Mouse (Mus musculus): ENCODE measurements around the gene Rpl34.

The Rpl34 gene

DNA sequence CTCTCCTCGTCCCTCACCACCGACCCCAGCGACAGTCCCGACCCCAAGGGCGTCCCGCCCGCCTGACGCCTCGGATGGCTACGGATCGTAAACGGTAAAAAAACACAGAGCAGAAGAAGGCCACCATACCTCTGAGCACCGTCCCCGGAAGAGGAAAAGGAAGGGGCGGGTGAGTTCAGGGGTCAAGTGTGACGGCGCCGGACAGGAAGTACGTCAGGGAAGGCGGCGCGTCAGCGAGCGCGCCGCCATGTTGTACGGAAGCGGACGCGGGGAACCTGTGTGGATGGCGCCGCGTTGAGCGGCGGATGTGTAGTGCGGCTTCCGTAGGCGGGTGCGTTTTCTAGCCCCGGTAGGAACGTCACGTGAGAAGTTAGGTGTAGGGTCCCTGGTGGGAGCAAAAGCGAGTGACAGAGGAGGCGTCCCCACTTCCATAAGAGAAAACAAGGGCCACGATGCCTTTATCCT lies at the start of gene Rpl34:
Gene Rpl34 (minus strand): TSS at position 210 of the 465 bp plus-strand sequence.
- peak; percentile 93 to 95 for DNase-seq

DNA sequence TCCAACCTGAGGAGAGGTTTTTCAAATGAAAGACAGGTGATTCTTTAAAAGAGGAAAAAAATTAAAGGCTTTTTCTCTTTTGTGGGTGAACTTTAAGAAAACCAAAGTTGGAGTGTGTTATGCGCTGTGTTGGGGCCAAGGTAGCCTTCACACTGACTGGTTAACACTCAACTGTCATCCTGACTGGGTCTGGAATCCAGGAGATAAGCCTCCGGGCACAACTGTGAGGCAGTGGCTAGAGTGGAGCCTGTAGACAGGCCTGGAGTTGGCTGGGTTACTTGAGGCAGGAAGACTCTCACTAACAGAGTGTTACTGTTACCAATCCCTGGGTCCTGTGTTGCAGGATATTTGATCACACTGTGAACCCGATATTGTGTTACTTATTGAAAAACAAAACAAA lies 38.0 kb upstream of the Rpl34 start:
- DNase-seq, result no peak

DNA sequence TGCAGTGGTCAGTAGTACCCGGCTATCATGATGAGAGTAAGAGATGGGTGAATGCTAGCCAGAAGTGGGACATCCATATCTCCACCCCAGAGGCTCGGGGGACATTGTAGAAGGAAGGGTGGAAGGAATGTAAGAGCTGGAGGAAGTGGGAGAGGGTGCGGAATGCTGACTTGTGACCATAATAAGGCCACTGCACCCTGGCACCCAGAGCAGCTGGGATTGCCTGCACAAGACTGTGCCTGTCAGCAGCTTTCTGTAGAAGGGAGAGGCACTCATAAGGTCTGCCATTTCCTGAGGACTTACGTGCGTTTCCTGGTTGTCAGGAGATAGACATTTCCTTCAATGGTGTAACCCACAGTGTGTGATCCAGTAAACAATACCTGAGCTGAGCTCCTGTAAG lies 33.9 kb upstream of the Rpl34 start:
- no peak for DNase-seq

DNA sequence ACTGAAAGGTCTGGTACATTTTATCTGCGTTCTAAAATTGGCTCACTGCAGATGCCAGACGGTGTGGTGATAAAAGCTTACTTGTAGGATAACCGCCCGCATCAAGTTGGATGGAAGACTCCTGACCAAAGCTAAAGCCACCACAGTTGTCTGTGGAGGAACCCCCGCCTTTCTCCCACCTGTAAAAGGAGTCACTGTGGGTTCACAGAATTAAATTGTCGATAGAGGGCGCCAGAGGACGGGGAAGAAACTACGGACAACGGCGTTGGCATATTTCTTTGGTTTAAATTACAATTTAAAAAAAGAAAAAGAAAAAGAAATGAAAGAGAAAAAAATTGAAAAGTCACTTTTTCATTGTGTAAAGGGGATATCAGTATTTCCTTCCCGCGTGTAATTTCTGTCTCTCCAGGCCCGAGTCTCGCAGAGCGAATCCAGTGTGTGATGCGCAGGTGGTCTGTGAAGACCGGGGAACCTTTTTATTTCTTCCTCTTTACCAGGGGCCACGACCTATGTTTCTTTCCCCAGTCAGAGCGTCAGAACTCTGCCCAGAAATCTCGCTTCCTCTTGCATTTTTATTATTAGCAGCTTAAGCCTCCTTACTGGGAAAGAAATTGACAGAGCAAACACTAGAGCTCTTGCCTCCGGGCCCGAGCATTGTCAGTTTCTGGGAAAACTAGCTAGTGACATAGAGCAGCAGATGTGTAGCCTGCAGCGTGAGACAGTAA lies 30.7 kb upstream of the Rpl34 start:
- DNase-seq, result peak; percentile 83 to 87

DNA sequence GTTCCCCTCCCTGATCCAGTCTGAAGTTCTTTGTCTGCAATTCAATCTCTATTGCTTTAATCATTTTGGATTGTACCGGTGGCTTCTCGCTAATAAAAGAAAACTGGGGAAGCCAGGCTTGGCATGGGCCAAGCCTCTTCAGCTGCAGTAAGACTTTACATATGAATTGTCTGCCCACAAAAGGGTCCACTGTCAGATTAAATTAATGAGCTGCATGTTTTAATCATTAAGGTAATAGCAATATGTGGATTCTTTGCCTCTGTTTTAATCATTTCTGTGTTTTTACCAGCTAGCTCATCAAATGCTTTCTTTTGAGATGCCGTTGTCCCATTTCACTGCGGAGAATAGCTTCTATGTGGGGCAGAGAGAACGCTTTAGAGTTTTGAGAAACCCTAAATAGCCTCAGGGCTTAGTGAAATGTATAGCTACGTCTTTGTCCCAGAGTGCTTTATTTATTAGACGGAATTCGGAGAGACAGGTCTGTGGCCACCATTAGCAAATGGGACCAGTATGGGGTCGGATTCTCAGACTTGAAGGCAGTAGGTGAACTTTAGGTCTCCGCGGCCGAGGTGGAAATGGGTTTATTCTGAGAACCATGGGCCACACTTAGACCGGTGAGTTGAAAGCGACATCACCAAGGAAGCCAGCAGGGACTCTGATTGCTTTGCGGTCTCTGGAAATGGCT lies 28.1 kb upstream of the Rpl34 start:
- DNase-seq, result no peak

DNA sequence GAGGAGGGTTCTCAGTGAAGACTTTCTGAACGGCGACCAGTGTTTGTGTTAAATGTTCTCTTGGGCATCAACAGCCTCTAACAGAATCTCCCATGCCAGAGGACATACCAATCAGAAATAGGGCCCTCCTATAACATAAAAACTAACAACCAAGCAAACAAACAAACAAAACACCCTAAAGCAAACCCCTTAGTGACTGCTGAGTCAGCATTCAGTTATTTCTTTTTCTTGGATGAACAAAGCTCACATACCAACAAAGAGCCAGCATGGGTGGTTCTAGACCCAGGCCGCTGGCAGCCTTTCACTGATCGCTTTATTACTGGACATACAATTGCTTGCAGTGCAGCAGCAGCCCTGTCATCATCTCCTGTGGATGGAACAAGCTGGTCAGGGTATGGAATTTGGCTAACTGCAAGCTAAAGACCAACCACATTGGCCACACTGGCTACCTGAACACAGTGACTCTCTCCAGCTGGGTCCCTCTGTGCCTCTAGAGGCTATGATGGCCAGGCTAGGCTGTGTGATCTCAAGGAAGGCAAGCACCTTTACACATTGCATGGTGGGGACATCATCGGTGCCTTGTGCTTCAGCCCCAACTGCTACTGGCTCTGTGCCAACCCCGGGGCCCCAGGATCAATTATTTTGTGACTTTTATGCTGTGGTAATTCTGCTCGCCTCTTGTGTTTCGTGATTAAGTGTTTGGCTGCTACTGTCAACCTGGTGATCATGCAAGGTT lies 27.1 kb upstream of the Rpl34 start:
- DNase-seq, result no peak

DNA sequence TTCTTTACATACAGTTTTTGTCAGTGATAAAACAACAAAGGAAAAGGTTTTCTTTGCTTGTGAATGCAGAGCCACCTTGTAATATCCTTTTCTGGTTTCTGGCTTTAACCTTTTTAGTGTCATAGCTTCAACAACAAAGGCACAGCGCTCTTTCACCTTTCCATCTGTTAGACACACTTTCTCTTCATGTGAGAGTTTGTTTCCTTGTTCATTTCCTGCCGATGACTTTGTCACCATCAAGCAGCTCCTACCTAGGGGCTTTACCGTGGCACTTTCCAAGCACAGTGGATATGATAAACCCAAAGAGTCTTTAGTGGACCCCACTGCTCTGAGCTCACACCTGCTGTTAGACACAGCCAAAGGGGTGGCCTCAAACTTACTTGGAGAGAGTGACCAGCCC lies 19.0 kb upstream of the Rpl34 start:
- no peak for DNase-seq

DNA sequence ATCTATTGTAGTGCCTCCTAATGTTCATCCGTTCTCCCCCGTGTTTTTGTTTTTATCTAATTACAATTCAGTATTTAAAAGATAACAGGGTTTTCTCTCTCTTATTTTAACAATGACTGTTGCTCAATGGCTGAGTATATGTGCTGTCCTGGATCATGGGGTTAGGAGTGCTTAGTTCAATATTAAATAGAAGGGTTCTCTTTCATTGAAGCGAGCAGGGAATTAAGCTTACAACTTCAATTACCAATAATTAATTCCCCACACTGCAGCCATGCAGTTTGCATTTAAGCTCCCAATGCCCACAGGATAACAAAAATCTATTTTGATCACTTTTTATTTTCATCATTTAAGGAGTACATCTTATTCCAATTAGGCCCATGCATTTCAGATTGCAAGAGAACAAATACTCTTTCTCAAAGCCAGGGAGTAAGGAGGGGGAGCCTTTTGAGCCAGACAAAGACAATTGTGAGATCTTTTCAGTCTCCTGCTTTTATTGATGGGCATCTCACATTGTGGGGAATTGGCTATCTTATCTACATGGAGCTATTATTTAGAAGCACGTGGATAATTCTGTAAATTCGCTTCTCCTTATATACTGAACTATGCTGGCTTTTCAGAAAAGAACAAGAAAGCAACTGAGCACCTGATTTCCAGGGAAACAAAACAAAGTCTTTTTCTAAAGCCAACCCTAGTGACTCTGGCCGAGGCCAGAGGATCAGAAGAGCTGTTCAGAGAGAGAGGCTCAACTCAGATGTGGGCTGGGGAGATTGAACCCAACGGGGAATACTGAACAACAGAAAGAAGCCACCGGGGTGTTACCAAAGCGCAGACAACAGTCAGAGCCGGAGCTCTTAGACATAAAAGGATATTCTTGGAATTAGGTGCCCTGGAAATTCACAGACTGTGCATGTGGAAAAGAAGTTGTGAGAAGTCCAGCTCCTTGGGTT lies 16.7 kb upstream of the Rpl34 start:
- no peak for DNase-seq

DNA sequence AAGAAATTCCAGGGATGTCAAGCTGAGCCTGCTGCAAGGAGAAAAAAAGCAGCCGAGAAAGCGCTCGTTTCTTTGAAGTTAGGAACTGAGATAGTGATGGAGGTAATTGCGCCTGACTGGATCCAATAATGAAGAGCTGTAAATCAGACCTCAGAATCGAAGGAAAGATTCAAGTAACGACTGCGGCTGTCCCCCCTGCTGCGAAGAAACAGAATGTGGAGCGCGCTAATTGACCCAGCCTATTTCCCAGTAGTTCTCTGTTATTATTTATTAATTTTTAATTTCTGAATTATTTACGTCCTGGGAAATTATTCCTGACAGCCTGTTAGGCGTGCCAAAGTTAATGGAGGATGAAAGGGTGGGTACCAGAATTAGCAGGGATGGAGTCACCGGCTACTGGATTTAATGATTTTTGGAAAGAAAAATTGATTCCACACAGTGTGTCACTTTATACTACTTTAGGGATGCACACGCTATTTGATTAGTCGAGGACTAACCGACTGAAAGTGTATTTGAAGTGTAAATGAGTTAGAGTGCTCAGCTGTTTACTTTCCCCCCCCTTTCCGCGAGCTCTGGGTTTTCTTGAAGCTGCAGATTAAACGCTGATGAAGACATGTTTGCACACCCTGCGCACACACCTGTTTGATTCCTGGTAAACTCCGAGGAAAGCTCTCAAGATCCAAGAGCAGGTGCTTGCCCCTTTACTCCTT lies 7.6 kb upstream of the Rpl34 start:
- no peak for DNase-seq

DNA sequence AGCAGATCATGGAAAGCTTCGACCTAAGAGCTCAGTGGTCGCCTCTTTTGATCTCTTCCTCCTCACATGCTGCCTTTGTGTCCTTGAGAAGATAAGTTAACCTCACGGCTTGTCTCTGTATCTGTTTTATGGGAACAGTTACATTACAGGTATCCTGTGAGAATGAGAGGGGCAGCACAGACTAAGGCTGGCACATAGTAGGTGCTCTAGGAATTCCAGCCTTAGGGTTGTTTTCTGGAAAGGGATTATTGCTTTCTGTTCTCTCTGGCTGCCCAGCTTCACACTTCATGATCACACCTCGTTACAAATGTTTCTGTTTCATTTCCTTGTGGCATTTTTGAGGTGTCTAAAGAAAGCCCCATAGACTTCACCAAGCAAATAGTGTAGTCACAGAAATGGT lies 6.6 kb upstream of the Rpl34 start:
- DNase-seq, result no peak

DNA sequence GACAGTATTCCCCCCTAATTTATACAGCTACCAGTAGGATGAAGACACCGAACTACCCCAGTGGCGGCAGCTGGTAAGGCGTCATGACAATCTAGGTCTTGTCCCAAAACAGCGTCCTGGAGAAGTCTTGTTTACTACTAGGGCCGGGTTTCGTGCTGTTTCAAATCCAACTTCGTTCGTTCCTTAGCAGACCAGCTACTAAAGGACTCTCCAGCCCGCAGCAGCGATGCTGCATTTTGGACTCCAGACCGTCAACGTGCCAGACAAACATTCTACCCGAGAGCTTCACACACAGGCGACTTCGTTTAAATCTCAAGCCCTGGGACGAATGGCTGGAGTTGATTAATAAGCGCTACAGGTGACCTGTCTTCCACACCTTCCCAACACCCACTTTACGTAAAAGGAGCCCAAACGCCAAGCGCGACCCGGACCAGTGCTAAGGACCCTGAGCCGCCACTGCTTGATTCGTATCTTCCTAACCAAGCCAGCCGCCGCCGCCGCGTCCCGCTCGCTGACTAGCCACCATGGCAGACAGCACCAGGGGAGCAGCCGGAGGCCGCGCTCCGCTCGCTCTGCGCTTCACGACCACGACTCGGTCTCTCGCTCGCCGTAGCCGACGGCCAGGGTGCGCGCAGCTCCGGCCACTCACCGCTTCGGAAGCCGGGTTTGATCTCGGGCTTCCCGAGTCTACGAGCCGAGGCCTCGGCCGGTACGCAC lies 568 bp downstream of the Rpl34 start:
- peak; percentile 37 to 73 for DNase-seq

DNA sequence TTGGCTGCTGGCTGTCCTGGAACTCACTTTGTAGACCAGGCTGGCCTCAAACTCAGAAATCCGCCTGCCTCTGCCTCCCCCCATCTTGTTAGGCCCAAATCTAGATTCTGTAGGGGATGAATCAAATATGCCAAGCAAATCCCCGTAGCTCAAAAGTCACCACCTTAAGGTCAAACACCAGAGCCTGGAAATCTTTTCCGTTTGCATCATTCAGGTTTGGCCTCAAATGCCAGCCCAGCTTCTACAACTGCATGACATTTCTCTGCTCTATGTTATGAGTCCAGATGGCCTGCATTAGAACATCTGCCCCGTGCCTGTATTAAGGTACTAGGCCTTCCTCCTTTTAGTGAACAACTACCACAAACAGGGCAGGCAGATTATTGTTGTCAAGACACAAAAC lies 2.5 kb downstream of the Rpl34 start:
- DNase-seq, result no peak

DNA sequence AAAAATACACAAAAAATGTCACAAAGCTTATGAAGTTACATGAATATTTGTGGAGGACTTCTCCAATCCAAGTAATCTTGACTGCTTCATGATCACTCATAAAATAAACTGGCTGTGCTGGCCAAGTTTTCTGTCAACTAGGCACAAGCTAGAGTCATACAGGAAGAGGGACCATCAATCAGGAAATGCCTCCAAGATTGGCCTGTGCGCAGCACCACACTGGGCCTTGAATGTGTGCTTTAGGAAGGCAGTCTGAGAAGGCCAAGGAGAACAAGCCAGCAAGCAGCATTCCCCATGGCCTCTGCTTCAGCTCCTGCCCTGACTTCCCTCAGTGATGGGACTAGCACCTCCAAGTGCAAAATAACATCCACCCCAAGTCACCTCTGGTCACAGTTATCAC lies 3.2 kb downstream of the Rpl34 start:
- DNase-seq, result no peak

DNA sequence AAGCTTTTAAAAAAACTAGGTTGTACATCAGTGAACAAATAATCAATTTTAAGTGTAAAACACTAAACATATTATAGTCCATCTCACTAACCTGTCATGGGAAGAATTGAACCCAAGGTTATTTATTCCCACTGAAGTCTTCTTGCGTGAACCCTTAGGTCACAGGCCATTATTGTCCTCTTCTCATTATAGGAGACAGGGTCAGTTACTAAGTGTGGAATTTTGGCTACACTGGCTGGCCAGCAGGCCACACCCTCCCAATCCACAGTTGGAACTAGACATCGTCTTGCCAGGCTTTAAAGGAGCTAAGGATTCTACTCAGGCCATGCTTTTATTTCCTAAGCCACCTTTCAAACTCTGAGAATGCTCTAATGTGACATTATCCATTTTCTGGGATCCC lies 4.5 kb downstream of the Rpl34 start:
- DNase-seq, result no peak

DNA sequence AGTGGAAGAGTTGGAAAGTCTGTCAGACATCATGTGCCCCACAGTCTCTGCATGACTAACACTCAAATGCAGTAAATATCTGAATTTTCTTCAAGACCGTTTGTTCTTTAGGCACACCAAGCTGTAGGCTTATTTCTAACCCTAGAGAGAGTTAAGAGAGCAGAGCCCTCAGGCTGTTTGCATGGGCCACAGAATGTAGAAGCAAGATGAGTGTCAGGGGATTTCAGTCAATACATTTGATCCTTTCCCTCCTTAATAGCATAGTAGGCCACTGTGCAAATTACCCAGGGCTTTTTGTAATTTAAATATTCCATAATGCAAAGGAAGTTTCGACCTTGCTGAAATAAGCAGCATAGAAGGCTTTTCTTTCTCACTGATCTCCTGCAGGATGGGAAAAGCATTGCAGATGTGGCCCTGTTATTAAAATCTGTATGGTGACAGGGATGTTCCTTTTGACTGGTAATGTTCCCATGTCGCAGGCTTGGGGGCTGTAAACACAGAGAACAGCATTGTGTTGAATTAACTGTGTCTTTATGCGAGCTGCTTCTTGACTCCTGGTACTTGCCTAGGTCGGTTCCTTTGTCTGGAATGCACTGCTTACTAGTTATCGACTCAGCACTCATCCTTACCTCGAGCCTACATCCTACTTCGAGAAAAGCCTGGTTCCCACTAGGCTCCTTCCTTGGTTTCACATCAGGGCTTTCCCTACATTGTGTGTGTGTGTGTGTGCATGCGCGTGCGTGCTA lies 7.3 kb downstream of the Rpl34 start:
- DNase-seq, result no peak

DNA sequence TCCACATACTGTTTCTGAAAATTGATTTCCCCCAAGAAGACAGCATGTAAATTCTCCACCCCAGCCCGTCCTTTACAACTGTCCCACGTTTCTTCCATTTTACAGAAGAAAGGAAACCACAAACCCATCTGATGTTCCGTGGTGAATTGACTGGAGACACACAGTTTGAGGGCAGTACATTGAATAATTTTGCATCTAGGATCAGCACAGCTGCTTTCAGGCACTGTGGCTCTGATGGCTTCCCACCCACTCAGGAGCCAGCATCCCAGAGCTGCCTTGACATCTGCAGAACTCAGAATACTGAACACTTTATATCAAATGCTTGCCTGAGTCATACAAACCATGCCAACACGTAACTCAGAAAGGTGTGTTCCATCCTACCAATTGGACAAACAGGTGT lies 10.0 kb downstream of the Rpl34 start:
- no peak for DNase-seq

DNA sequence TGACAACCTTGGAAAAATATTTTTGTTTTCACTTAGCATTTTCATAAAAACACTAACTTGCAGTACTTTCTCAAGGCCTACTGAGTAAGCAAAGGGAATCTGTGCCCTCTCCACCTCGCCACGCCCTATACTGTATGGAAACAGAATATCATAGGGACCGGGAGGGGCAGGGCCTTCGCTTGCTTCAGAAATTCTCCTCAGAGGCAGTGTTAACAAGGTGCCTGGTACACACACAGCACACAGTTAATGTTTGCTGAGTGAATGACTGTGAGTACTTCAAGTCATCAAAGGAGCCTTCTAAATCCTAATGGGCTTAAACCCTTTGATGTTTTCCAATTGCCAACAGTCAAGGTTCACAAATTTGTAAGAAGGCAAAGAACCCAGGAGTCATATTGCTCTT lies 11.3 kb downstream of the Rpl34 start:
- DNase-seq, result no peak

DNA sequence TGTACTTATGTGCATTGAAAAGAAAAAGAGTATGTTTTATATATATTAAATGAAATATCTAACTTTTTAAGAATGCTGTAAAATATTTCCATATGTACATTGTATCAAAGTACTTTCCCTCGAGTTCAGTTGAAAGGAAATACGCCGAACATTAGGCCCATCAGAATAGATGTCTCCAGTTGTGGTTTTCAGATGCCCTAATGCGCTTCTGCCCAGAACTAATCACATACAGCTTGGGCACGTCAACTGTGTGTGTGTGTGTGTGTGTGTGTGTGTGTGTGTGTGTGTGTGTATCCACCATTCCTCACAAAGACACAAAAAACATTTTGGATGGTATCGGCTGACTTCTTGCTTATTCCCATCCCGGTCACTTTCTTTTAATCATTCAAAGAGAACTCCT lies 13.6 kb downstream of the Rpl34 start:
- no peak for DNase-seq

DNA sequence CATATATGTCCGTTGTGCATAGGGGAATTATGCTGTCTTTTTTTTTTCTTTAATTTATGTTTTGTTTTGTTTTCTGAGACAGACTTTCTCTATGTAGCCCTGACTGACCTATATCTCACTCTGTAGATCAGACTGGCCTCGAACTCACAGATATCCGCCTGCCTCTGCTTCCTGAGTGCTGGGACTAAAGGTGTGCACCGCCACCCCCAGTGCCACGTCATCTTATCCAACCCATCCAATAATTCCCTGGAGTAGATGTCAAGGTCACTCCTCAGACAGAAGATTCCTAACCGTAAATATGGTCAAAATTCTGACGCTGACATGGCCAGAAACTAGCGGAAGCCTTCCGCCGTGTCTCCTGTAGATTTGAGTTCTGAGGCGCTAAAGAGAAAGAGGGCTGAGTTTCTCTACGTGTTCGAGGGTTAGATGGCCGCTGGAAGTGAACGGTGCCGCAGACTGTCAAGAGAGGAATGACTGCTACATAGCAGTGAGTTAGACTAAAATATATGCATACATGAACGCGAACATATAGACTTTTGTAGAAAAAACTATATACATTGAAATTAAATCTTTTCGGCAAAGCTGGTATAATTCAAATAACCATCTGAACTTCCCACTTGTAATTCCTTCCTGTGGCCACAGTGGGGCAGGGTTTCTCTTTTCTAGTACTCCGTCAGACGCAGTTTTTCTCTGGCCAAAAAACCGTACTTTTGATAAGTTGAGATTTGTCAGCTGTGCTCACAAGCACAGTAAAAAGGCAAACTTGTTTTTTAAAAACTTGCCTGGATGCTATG lies 15.2 kb downstream of the Rpl34 start:
- peak; percentile 80 for DNase-seq

DNA sequence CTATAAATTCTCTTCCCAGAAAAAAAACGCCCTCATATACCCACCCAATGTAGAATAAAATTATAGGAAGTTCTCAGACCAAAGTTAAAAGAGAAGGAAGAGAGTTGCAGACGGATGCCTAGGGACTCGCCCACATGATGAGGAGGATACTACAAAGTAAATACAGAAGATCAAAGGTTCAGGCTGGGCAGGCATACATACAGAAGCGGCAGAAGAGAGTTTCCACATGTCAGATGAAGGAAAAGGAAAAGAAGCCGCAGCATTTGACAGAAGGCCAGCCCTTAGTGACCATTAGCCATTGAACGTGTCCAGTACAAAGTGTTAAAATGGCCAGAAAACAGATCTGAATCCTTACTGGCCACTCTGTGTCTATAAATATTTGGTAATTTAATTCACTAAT lies 17.3 kb downstream of the Rpl34 start:
- DNase-seq, result no peak

Data from cerebellum, postnatal 14 days (tissue).